Mouse (Mus musculus) right cerebral cortex, postnatal 25 days (tissue): ENCODE results near the gene Fam83b.
A peak's percentile ranks its signal among the peaks of the same experiment; 100 is the strongest.

Experiments
- DNase-seq: peaks from one replicate; pipeline ENCODE4 v3.0.0; 2022

Gene Fam83b

GRCm38 (mm10) chr9:76566515-76567280 is at the start of gene Fam83b:
Gene Fam83b, minus strand, starts transcription at chr9:76567116.
- DNase-seq, result no peak

- DNase-seq, result no peak
Measured at GRCm38 (mm10) chr9:76614165-76614564, 47.2 kb upstream of the Fam83b start.

GRCm38 (mm10) chr9:76603744-76604143 is 36.8 kb upstream of the Fam83b start:
- DNase-seq, result no peak

GRCm38 (mm10) chr9:76602874-76603273 is 36.0 kb upstream of the Fam83b start:
- no peak for DNase-seq

- DNase-seq, result no peak
Measured at GRCm38 (mm10) chr9:76597395-76597794, 30.5 kb upstream of the Fam83b start.

- no peak for DNase-seq
Measured at GRCm38 (mm10) chr9:76593841-76594240, 26.9 kb upstream of the Fam83b start.

- no peak for DNase-seq
Measured at GRCm38 (mm10) chr9:76583943-76584342, 17.0 kb upstream of the Fam83b start.

GRCm38 (mm10) chr9:76581966-76582365 is 15.1 kb upstream of the Fam83b start:
- DNase-seq, result no peak

GRCm38 (mm10) chr9:76567281-76567655 is 352 bp upstream of the Fam83b start:
- DNase-seq, result no peak

- peak; percentile 23 for DNase-seq
Measured at GRCm38 (mm10) chr9:76565656-76566055, 1.3 kb downstream of the Fam83b start.

GRCm38 (mm10) chr9:76564071-76564470 is 2.8 kb downstream of the Fam83b start:
- no peak for DNase-seq

- DNase-seq, result no peak
Measured at GRCm38 (mm10) chr9:76562794-76563193, 4.1 kb downstream of the Fam83b start.

- no peak for DNase-seq
Measured at GRCm38 (mm10) chr9:76559240-76559639, 7.7 kb downstream of the Fam83b start.

GRCm38 (mm10) chr9:76553758-76554157 is 13.2 kb downstream of the Fam83b start:
- DNase-seq, result no peak

- DNase-seq, result no peak
Measured at GRCm38 (mm10) chr9:76553115-76553514, 13.8 kb downstream of the Fam83b start.

- no peak for DNase-seq
Measured at GRCm38 (mm10) chr9:76546714-76547113, 20.2 kb downstream of the Fam83b start.

GRCm38 (mm10) chr9:76540684-76541083 is 26.2 kb downstream of the Fam83b start:
- no peak for DNase-seq

GRCm38 (mm10) chr9:76539953-76540621 is 26.8 kb downstream of the Fam83b start:
- DNase-seq, result no peak

GRCm38 (mm10) chr9:76539271-76539670 is 27.6 kb downstream of the Fam83b start:
- DNase-seq, result no peak

GRCm38 (mm10) chr9:76536032-76536431 is 30.9 kb downstream of the Fam83b start:
- DNase-seq, result no peak

- DNase-seq, result no peak
Measured at GRCm38 (mm10) chr9:76532403-76532802, 34.5 kb downstream of the Fam83b start.

GRCm38 (mm10) chr9:76531368-76531767 is 35.5 kb downstream of the Fam83b start:
- DNase-seq, result peak; percentile 8

GRCm38 (mm10) chr9:76525592-76525991 is 41.3 kb downstream of the Fam83b start:
- DNase-seq, result no peak

- DNase-seq, result no peak
Measured at GRCm38 (mm10) chr9:76523075-76523474, 43.8 kb downstream of the Fam83b start.

GRCm38 (mm10) chr9:76521640-76522039 is 45.3 kb downstream of the Fam83b start:
- no peak for DNase-seq
